Mouse (Mus musculus) limb, embryonic 11.5 days (tissue): ENCODE data around the gene Gm10147. TPM values are rescaled to one million over a fixed set of nuclear protein-coding genes. Genes with fewer than 3 reads are reported as not detected.
"Not testable (repeated sequence)": the region's sequence is repeated elsewhere in the genome, so short reads cannot be mapped to it uniquely, and the experiment has no call there.

Source experiments
- ATAC-seq: fragments of 200-750 bp; cut with Nextera tagmentation; 2 replicates; pipeline ENCODE4 v1.8.0; 2017; ENCODE audit warnings: low read depth; ENCODE audit not compliant: insufficient number of reproducible peaks, low FRiP score, low TSS enrichment
- DNase-seq: peaks from one replicate; pipeline ENCODE4 v3.0.0-alpha.2; 2015; ENCODE audit warnings: low spot score
- H3K27ac ChIP-seq: fragments of 300-500 bp; sonication (generic); replicated peaks from 2 replicates; pipeline ENCODE4 v1.5.1; 2014; ENCODE audit warnings: low read depth, mild to moderate bottlenecking, low read length
- H3K27me3 ChIP-seq: fragments of 300-500 bp; sonication (generic); 2 replicates; pipeline ENCODE4 v1.6.1; 2014; ENCODE audit warnings: mild to moderate bottlenecking, low read length, mixed read lengths; ENCODE audit not compliant: control insufficient read depth, insufficient read depth
- H3K36me3 ChIP-seq: fragments of 300-500 bp; sonication (generic); 2 replicates; pipeline ENCODE4 v1.6.1; 2014; ENCODE audit warnings: mild to moderate bottlenecking, low read length, moderate library complexity, mixed read lengths; ENCODE audit not compliant: control insufficient read depth, insufficient read depth
- H3K4me1 ChIP-seq: fragments of 300-500 bp; sonication (generic); 2 replicates; pipeline ENCODE4 v1.6.1; 2014; ENCODE audit warnings: low read length, mixed read lengths; ENCODE audit not compliant: control insufficient read depth, insufficient read depth
- H3K4me2 ChIP-seq: fragments of 300-500 bp; sonication (generic); 2 replicates; pipeline ENCODE4 v1.6.1; 2014; ENCODE audit warnings: low read depth, mild to moderate bottlenecking, moderate library complexity; ENCODE audit not compliant: severe bottlenecking
- H3K4me3 ChIP-seq: fragments of 300-500 bp; sonication (generic); 2 replicates; pipeline ENCODE4 v1.5.1; 2014; ENCODE audit warnings: low read depth, low read length
- H3K9ac ChIP-seq: fragments of 300-500 bp; sonication (generic); 2 replicates; pipeline ENCODE4 v1.6.1; 2014; ENCODE audit warnings: mild to moderate bottlenecking, low read length
- H3K9me3 ChIP-seq: fragments of 300-500 bp; sonication (generic); 2 replicates; pipeline ENCODE4 v1.6.1; 2016; ENCODE audit warnings: low read length; ENCODE audit not compliant: control insufficient read depth
- WGBS: fragments of 180-500 bp; shearing (Covaris S2); extraction: QIAGEN DNeasy Blood & Tissue Kit; methylation state at CpG from one replicate; pipeline ENCODE4 v1.1.7; 2014; 5-methylcytosine and 5-hydroxymethylcytosine counted together
- microRNA-seq: library from miRNA; unstranded; fragments of <30 nt; microRNA quantifications from one replicate; pipeline ENCODE4, GENCODE M21; 2016
- polyA plus RNA-seq: library from polyadenylated mRNA; unstranded; fragments of >200 nt; fragmentation: Nextera tagmentation; extraction: Ambion mirVana; gene quantifications from 2 replicates; pipeline ENCODE4 v1.2.1, GENCODE M21; 2014

Gene Gm10147
- polyA plus RNA-seq, result not detected in 2 replicates

- not testable (repeated sequence) for H3K4me1 ChIP-seq, H3K27me3 ChIP-seq, ATAC-seq, H3K4me3 ChIP-seq, H3K9me3 ChIP-seq, H3K27ac ChIP-seq, H3K36me3 ChIP-seq, DNase-seq, H3K4me2 ChIP-seq, H3K9ac ChIP-seq
- WGBS, result no CpG with 5 or more reads among the region's 7 CpGs
Measured at GRCm38 (mm10) chrX:28607742-28608141, at the start of gene Gm10147. Gene Gm10147 (minus strand): TSS chrX:28607842.

Small RNA genes lying within 50 kb of the gene (microRNA-seq; reads per million reads assigned to microRNA genes)
- gene Gm44499, result not detected
